Mouse (Mus musculus) stomach, embryonic 14.5 days (tissue): ENCODE measurements at regions not wholly inside any gene's neighbourhood (a gene's known extent, or its start where the extent isn't known, plus 50 kb on each side); places are given as distances from the start of the nearest gene placed in this dataset.
"Not testable (repeated sequence)": the region's sequence is repeated elsewhere in the genome, so short reads cannot be mapped to it uniquely, and the experiment has no call there.

ENCODE experiments used
- ATAC-seq: fragments of 200-750 bp; cut with Nextera tagmentation; 2 replicates; pipeline ENCODE4 v1.8.0; 2017; ENCODE audit warnings: low read depth, moderate TSS enrichment; ENCODE audit not compliant: insufficient number of reproducible peaks, insufficient read depth, low FRiP score
- H3K27ac ChIP-seq: fragments of 300-500 bp; sonication (generic); 2 replicates; pipeline ENCODE4 v1.5.1; 2014; ENCODE audit warnings: mild to moderate bottlenecking, low read length, moderate library complexity, mixed read lengths
- H3K27me3 ChIP-seq: fragments of 300-500 bp; sonication (generic); 2 replicates; pipeline ENCODE4 v1.6.1; 2014; ENCODE audit warnings: low read length, control low read depth, mixed read lengths; ENCODE audit not compliant: control insufficient read depth, insufficient read depth
- H3K36me3 ChIP-seq: fragments of 300-500 bp; sonication (generic); 2 replicates; pipeline ENCODE4 v1.6.1; 2014; ENCODE audit warnings: mild to moderate bottlenecking, control low read depth, low read length, moderate library complexity, mixed read lengths; ENCODE audit not compliant: control insufficient read depth, insufficient read depth
- H3K4me1 ChIP-seq: fragments of 300-500 bp; sonication (generic); 2 replicates; pipeline ENCODE4 v1.6.1; 2014; ENCODE audit warnings: low read length, control low read depth, mixed read lengths; ENCODE audit not compliant: control insufficient read depth, insufficient read depth
- H3K4me2 ChIP-seq: fragments of 300-500 bp; sonication (generic); replicated peaks from 2 replicates; pipeline ENCODE4 v1.6.1; 2014; ENCODE audit warnings: low read depth, low read length, control low read depth
- H3K4me3 ChIP-seq: fragments of 300-500 bp; sonication (generic); 2 replicates; pipeline ENCODE4 v1.5.1; 2014; ENCODE audit warnings: low read depth, low read length, control low read depth
- H3K9ac ChIP-seq: fragments of 300-500 bp; sonication (generic); replicated peaks from 2 replicates; pipeline ENCODE4 v1.6.1; 2014; ENCODE audit warnings: low read depth, mild to moderate bottlenecking, control low read depth, low read length, moderate library complexity, mixed read lengths
- H3K9me3 ChIP-seq: fragments of 300-500 bp; sonication (generic); 2 replicates; pipeline ENCODE4 v1.6.1; 2016; ENCODE audit warnings: low read depth, low read length, control low read depth; ENCODE audit not compliant: control insufficient read depth
- WGBS: fragments of 180-500 bp; shearing (Covaris S2); extraction: QIAGEN DNeasy Blood & Tissue Kit; methylation state at CpG from one replicate; pipeline ENCODE4 v1.1.7; 2014; 5-methylcytosine and 5-hydroxymethylcytosine counted together

DNA sequence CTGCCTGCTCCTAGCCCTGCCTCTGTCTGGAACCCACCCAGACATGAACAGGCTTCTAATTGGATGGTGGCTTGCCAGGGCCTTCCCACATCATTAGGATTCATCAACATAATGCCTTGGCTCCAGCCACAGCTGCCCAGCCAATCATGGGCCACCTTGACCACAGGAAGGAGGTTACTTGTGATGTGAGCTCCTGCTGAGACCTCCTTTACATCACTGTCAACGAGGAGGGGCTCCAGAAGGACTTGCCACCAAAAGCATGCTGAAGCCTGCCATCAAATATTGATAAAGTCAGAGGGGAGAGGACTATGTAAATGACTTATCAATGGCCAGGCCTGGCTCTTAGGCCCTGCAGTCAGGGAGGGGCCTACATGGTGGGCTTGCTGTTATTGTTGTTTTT lies 175.6 kb downstream of the Map1s start:
- H3K9ac ChIP-seq = not testable (repeated sequence)

DNA sequence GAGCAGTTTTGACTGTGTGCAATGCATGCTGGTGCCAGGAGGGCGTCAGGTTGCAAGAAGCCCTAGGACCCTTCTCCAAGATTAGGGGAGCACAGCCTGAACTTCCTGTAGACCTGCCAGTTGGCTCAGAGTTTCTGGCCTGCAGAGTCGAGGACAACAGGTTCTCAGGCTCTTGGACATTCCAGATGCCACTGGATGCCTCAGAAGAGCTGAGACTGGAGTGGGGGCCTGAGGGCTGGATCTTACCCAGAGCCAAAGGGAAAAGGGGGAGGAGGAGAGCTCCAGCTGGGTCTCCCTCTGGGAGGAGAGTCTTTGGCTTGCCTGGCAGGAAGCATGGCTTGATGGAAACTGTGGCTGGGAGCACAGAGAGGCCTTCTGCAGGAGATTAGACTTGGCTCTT lies 145.4 kb upstream of the Myo9b start:
- H3K4me1 ChIP-seq, H3K27ac ChIP-seq, H3K36me3 ChIP-seq, H3K4me3 ChIP-seq, H3K27me3 ChIP-seq, H3K4me2 ChIP-seq, H3K9ac ChIP-seq, ATAC-seq, H3K9me3 ChIP-seq: not testable (repeated sequence)
- WGBS = 38% methylated on average over 2 of the region's 2 CpGs

More for the DNA sequence above, 175.6 kb downstream of the Map1s start:
- not testable (repeated sequence) for H3K4me3 ChIP-seq, H3K4me1 ChIP-seq, H3K36me3 ChIP-seq, H3K9me3 ChIP-seq, ATAC-seq, H3K4me2 ChIP-seq, H3K27me3 ChIP-seq, H3K27ac ChIP-seq
- 0% methylated on average over 1 of the region's 1 CpGs for WGBS

GRCm38 (mm10) chr8:71130411-71131261 lies 141.9 kb upstream of the Myo9b start:
- 0 out of 2 replicates have a peak, but pooled peaks have one; percentile 51 for ATAC-seq
- H3K27me3 ChIP-seq = no peaks in the 10 kb centered on the region
- 62% methylated on average over 4 of the region's 4 CpGs for WGBS
- H3K9ac ChIP-seq = no peak overlapping the region
- no peaks in the 10 kb centered on the region for H3K4me1 ChIP-seq
- no peak overlapping the region for H3K4me2 ChIP-seq
- H3K27ac ChIP-seq = no peak overlapping the region
- no peak overlapping the region for H3K4me3 ChIP-seq
- H3K9me3 ChIP-seq = no peaks in the 10 kb centered on the region
- H3K36me3 ChIP-seq = no peaks in the 10 kb centered on the region

- no peaks in the 10 kb centered on the region for H3K36me3 ChIP-seq
- H3K9me3 ChIP-seq = no peaks in the 10 kb centered on the region
- H3K27me3 ChIP-seq = no peaks in the 10 kb centered on the region
- 87% methylated on average over 4 of the region's 4 CpGs for WGBS
- H3K4me1 ChIP-seq = no peaks in the 10 kb centered on the region
- no peak overlapping the region for H3K4me2 ChIP-seq
- H3K9ac ChIP-seq = no peak overlapping the region
- H3K27ac ChIP-seq = no peak overlapping the region
- no peak overlapping the region for H3K4me3 ChIP-seq
- ATAC-seq = peak; percentile 69
Observed at GRCm38 (mm10) chr8:71131327-71132089, 141.0 kb upstream of the Myo9b start.

DNA sequence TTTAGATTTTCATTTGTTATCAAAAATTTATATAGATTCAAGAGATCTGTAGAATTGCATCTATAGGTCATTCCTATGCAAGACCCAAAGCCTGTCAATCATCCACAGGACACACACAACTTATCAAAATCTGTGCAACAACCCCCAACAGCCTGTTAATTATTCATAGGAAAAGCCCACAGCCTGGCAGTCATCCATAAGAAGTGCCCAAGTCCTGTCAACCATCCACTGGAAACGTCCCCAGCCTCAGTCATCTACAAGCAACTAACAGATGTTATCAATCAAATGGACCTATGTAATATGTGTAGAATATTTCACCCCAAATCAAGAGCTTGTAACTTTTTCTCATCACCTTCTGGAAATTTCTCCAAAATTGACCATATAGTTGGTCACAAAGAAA lies 139.6 kb upstream of the Myo9b start:
- 0 out of 2 replicates have a peak, but pooled peaks have one; percentile 34 for ATAC-seq
- H3K4me2 ChIP-seq = not testable (repeated sequence)

GRCm38 (mm10) chr8:71137131-71137530 lies 135.4 kb upstream of the Myo9b start:
- H3K9me3 ChIP-seq, H3K27ac ChIP-seq, ATAC-seq, H3K27me3 ChIP-seq, H3K4me1 ChIP-seq, H3K4me3 ChIP-seq, H3K9ac ChIP-seq, H3K4me2 ChIP-seq, H3K36me3 ChIP-seq: not testable (repeated sequence)
- 100% methylated on average over 1 of the region's 3 CpGs for WGBS

More for the DNA sequence above, 139.6 kb upstream of the Myo9b start:
- H3K4me1 ChIP-seq, H3K9me3 ChIP-seq, H3K9ac ChIP-seq, H3K27ac ChIP-seq, H3K36me3 ChIP-seq, H3K4me3 ChIP-seq, H3K27me3 ChIP-seq: not testable (repeated sequence)
- 43% methylated on average over 1 of the region's 1 CpGs for WGBS

- H3K27ac ChIP-seq, H3K36me3 ChIP-seq, H3K9me3 ChIP-seq, H3K27me3 ChIP-seq, H3K4me2 ChIP-seq, ATAC-seq, H3K4me1 ChIP-seq, H3K4me3 ChIP-seq, H3K9ac ChIP-seq: not testable (repeated sequence)
- WGBS = 63% methylated on average over 3 of the region's 3 CpGs
Observed at GRCm38 (mm10) chr8:71142373-71142973, 130.0 kb upstream of the Myo9b start.

GRCm38 (mm10) chr8:71171478-71172210 lies 100.9 kb upstream of the Myo9b start:
- not testable (repeated sequence) for H3K27me3 ChIP-seq, H3K4me2 ChIP-seq, H3K9me3 ChIP-seq, H3K4me3 ChIP-seq, H3K36me3 ChIP-seq, H3K9ac ChIP-seq, H3K27ac ChIP-seq, H3K4me1 ChIP-seq
- 47% methylated on average over 3 of the region's 3 CpGs for WGBS
- ATAC-seq = peak; percentile 63; the same call in 1 of the 2 replicates
